Mouse (Mus musculus) heart, adult 2 months (tissue): ENCODE measurements around the gene Afdn. TPM values are rescaled to one million over a fixed set of nuclear protein-coding genes. Genes with fewer than 3 reads are reported as not detected.
A peak's percentile ranks its signal among the peaks of the same experiment; 100 is the strongest.

Source experiments
- DNase-seq, 2 experiments: peaks; one replicate each; pipeline ENCODE4 v3.0.0; 2021
- H3K27ac ChIP-seq: fragments of 200-600 bp; 2 replicates; pipeline ENCODE4 v1.8.1; 2022
- H3K27me3 ChIP-seq: fragments of 200-500 bp; 2 replicates; pipeline ENCODE4 v1.6.1; 2012; ENCODE audit warnings: mild to moderate bottlenecking, low read length, inconsistent platforms, mixed read lengths; ENCODE audit not compliant: control insufficient read depth, insufficient read depth
- H3K36me3 ChIP-seq: fragments of 200-500 bp; 2 replicates; pipeline ENCODE4 v1.6.1; 2012; ENCODE audit warnings: low read length, inconsistent platforms; ENCODE audit not compliant: control insufficient read depth, insufficient read depth
- H3K4me1 ChIP-seq: fragments of 200-500 bp; 2 replicates; pipeline ENCODE4 v1.6.1; 2011; ENCODE audit warnings: low read length; ENCODE audit not compliant: control insufficient read depth, insufficient read depth
- H3K4me3 ChIP-seq: fragments of 200-600 bp; 2 replicates; pipeline ENCODE4 v1.8.1; 2022
- H3K79me2 ChIP-seq: fragments of 200-500 bp; replicated peaks from 2 replicates; pipeline ENCODE4 v1.6.1; 2012; ENCODE audit warnings: mild to moderate bottlenecking, inconsistent platforms, low read length, moderate library complexity, mixed read lengths; ENCODE audit not compliant: control insufficient read depth, insufficient read depth
- H3K9ac ChIP-seq: fragments of 200-500 bp; 2 replicates; pipeline ENCODE4 v1.6.1; 2012; ENCODE audit warnings: low read depth, mild to moderate bottlenecking, control low read depth, inconsistent platforms, low read length, mixed read lengths
- CTCF ChIP-seq: fragments of 200-600 bp; IDR thresholded peaks from 2 replicates; pipeline ENCODE4 v1.8.1; 2022; ENCODE audit warnings: antibody characterized with exemption, mild to moderate bottlenecking, moderate library complexity
- EP300 ChIP-seq: fragments of 200-500 bp; IDR thresholded peaks from 2 replicates; pipeline ENCODE4 v1.6.1; 2011; ENCODE audit warnings: low read depth, low read length, control low read depth; ENCODE audit not compliant: insufficient read depth
- POLR2A ChIP-seq: fragments of 200-500 bp; IDR thresholded peaks from 2 replicates; pipeline ENCODE4 v1.6.1; 2011; ENCODE audit warnings: mild to moderate bottlenecking, low read depth, low read length, control low read depth; ENCODE audit not compliant: insufficient read depth
- WGBS: fragments of 180-500 bp; shearing (Covaris S2); methylation state at CpG from one replicate; pipeline ENCODE4 v1.1.7; 2018; 5-methylcytosine and 5-hydroxymethylcytosine counted together
- intact Hi-C: fragments of 180-260 bp; cut with DNase I; formaldehyde crosslinking; loops from one replicate; pipeline ENCODE4 v1.15.1; 2025
- polyA plus RNA-seq: library from polyadenylated mRNA; depleted of rRNA; stranded (reverse); fragments of >200 nt; gene quantifications from 2 replicates; pipeline ENCODE4 v1.2.3, GENCODE M21; 2012
- total RNA-seq, 2 experiments: library from RNA; stranded (reverse); gene quantifications; 2 replicates each; pipeline ENCODE4 v1.2.3; 2021

Gene Afdn
- total and polyA plus RNA-seq, 3 experiments: 36.9 to 90.9 (median 60.7) TPM

GRCm38 (mm10) chr17:13866951-13867351, 106.6 kb downstream of the Afdn start:
- Histone ChIP-seq H3K27me3 (no peaks in the 10 kb centered on the region), H3K27ac (peak overlapping the region; percentile 47), H3K9ac (no peak overlapping the region), H3K4me1 (peaks cover 3% of the 10 kb centered on the region), H3K4me3 (no peak overlapping the region), H3K79me2 (no peaks in the 10 kb centered on the region), H3K36me3 (peaks cover 6% of the 10 kb centered on the region)
- intact Hi-C loops: no loop called here
- 78% methylated on average over 3 of the region's 3 CpGs for WGBS
- DNase-seq: no peak
- TF ChIP-seq CTCF (no peak), EP300 (no peak), POLR2A (no peak)

GRCm38 (mm10) chr17:13867475-13867874, 107.1 kb downstream of the Afdn start:
- DNase-seq: peak in 1 of 2 experiments; percentile 59
- no peak overlapping the region for H3K4me3 ChIP-seq
- TF ChIP-seq CTCF: no peak
- no peak for TF ChIP-seq EP300
- TF ChIP-seq POLR2A: no peak
- intact Hi-C loops: no loop called here
- peak overlapping the region; percentile 47 for H3K27ac ChIP-seq
- WGBS: 50% methylated on average over 6 of the region's 6 CpGs
- H3K9ac ChIP-seq: no peak overlapping the region
- H3K79me2 ChIP-seq: no peaks in the 10 kb centered on the region
- H3K27me3 ChIP-seq: no peaks in the 10 kb centered on the region
- peaks cover 6% of the 10 kb centered on the region for H3K36me3 ChIP-seq
- H3K4me1 ChIP-seq: peaks cover 3% of the 10 kb centered on the region

DNA sequence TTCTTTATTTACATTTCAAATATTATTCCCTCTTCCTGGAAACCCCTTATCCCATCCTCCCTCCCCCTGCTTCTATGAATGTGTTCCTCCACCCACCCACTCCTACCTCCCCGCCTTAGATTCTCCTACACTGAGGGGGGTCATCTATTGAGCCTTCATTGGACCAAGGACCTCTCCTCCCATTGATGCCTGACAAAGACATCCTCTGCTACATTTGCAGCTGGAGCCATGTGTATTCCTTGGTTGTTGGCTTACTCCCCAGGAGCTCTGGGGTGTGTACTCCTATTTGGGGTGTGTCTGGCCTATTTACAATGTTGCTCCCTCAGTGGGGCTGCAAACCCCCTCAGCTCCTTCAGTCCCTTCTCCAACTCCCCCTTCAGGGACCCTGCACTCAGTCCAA, 109.9 kb downstream of the Afdn start:
- intact Hi-C loops: no loop called here
- Histone ChIP-seq H3K36me3 (peaks cover 3% of the 10 kb centered on the region), H3K9ac (no peak overlapping the region), H3K27me3 (no peaks in the 10 kb centered on the region), H3K4me1 (peaks cover 2% of the 10 kb centered on the region), H3K79me2 (no peaks in the 10 kb centered on the region), H3K27ac (no peak overlapping the region), H3K4me3 (no peak overlapping the region)
- 100% methylated on average over 1 of the region's 1 CpGs for WGBS
- no peak for TF ChIP-seq POLR2A
- no peak for TF ChIP-seq EP300
- TF ChIP-seq CTCF: no peak
- no peak for DNase-seq

- peak overlapping the region; percentile 65 for H3K9ac ChIP-seq
- intact Hi-C loops: loop anchor here (1.0 to 2.0 kb wide), 2 partner anchors 40 to 65 kb away; no protein-coding TSS in a partner anchor
- WGBS: 25% methylated on average over 1 of the region's 1 CpGs
These were observed 113.9 kb downstream of the Afdn start for GRCm38 (mm10) chr17:13874245-13874644.

DNA sequence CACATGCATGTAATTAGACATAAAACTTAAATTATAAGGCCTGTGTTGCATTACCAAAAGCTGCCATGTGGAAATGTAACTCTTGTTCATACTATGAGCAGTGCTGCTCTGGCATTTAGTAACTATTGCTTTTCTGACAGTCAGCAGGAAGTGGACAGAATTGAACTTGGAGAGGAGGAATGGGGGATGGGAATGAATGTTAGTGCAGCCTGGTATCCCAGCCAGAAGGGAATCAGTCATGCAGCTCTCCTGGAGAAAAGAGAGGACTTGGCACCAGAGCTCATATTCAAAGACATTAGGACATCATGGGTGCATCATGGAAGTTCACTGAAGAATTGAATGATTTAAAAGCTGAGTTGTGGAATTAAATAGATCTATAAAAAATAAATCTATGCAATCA, 117.1 kb downstream of the Afdn start:
- no peak for DNase-seq
- Histone ChIP-seq H3K27ac (peak overlapping the region; percentile 75; the same call in 1 of the 2 replicates), H3K36me3 (peaks cover 30% of the 10 kb centered on the region), H3K27me3 (no peaks in the 10 kb centered on the region), H3K4me1 (peaks cover 11% of the 10 kb centered on the region), H3K79me2 (0 out of 2 replicates have a peak, but pooled peaks cover 2% of the 10 kb centered on the region), H3K4me3 (peak overlapping the region; percentile 55), H3K9ac (no peak overlapping the region)
- intact Hi-C loops: loop anchor here (2.0 kb wide), 1 partner anchor 13 kb away; no protein-coding TSS in a partner anchor
- TF ChIP-seq CTCF: peak; percentile 44
- no peak for TF ChIP-seq POLR2A
- no peak for TF ChIP-seq EP300

More at GRCm38 (mm10) chr17:13874245-13874644, 113.9 kb downstream of the Afdn start:
- no peaks in the 10 kb centered on the region for H3K27me3 ChIP-seq
- TF ChIP-seq EP300: peak; percentile 87
- TF ChIP-seq CTCF: no peak
- peak; percentile 90 for TF ChIP-seq POLR2A
- H3K79me2 ChIP-seq: 0 out of 2 replicates have a peak, but pooled peaks cover 2% of the 10 kb centered on the region
- peak overlapping the region; percentile 55 for H3K4me3 ChIP-seq
- peaks cover 6% of the 10 kb centered on the region for H3K4me1 ChIP-seq
- peak overlapping the region; percentile 75 for H3K27ac ChIP-seq
- peaks cover 14% of the 10 kb centered on the region for H3K36me3 ChIP-seq
- peak; percentile 61 to 73 for DNase-seq

DNA sequence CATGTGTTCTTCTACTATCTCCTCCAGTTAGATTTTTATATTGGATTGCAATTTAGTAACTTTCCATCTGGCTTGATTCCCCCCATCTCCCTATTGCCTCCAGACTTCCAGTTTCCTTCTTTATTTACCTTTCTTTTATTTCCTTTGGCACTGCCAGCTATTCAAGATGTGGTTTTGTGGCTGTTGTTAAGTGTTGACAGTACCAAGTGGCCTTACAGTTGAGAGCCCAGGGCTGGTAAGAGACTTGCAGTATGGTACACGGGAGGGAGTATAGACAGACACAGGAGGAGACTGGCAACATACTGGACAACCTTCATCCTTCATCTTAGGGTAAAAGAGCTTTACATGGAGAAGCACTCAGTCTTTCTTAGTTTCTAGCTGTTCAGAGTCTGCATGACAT, 119.4 kb downstream of the Afdn start:
- Histone ChIP-seq H3K4me1 (peaks cover 11% of the 10 kb centered on the region), H3K9ac (peak overlapping the region; percentile 42; the same call in 1 of the 2 replicates), H3K27ac (no peak overlapping the region; the same call in 1 of the 2 replicates), H3K79me2 (0 out of 2 replicates have a peak, but pooled peaks cover 2% of the 10 kb centered on the region), H3K36me3 (peaks cover 46% of the 10 kb centered on the region), H3K4me3 (peak overlapping the region; percentile 25; the same call in 1 of the 2 replicates), H3K27me3 (no peaks in the 10 kb centered on the region)
- 50% methylated on average over 1 of the region's 1 CpGs for WGBS
- intact Hi-C loops: no loop called here
- no peak for TF ChIP-seq EP300
- no peak for TF ChIP-seq POLR2A
- no peak for TF ChIP-seq CTCF
- DNase-seq: no peak
